Mouse (Mus musculus): ENCODE results near the gene Palb2. TPM values are rescaled to one million over a fixed set of nuclear protein-coding genes. Genes with fewer than 3 reads are reported as not detected.

Gene Palb2
- total RNA-seq (2021): under 1 TPM; 0.43 to 0.71 TPM
- long read RNA-seq, experiment 1, partial matches to known transcripts: 0 of 3 reads
- long read RNA-seq, experiment 1, other reads (novel, unspliced or antisense): 3 of 3 reads
- long read RNA-seq, experiment 2, partial matches to known transcripts: 0 of 3 reads
- long read RNA-seq, experiment 2, other reads (novel, unspliced or antisense): 2 of 3 reads

- peak; percentile 98 for DNase-seq (ENCODE audit: low spot score)
Observed at GRCm38 (mm10) chr7:122132497-122133337, at the start of gene Palb2, which contains the start of gene Dctn5. Palb2 (minus strand) TSS chr7:122132985. Dctn5 (plus strand) TSS chr7:122133041.

- no peak for DNase-seq (ENCODE audit: low spot score)
Observed at GRCm38 (mm10) chr7:122180720-122181119, 47.9 kb upstream of the Palb2 start.

- no peak for DNase-seq (ENCODE audit: low spot score)
Observed at GRCm38 (mm10) chr7:122171613-122172012, 38.8 kb upstream of the Palb2 start.

- no peak for DNase-seq (ENCODE audit: low spot score)
Observed at GRCm38 (mm10) chr7:122170705-122171104, 37.9 kb upstream of the Palb2 start.

- DNase-seq (ENCODE audit: low spot score): no peak
Observed at GRCm38 (mm10) chr7:122167203-122167602, 34.4 kb upstream of the Palb2 start.

- no peak for DNase-seq (ENCODE audit: low spot score)
Observed at GRCm38 (mm10) chr7:122163766-122164165, 31.0 kb upstream of the Palb2 start.

- DNase-seq (ENCODE audit: low spot score): no peak
Observed at GRCm38 (mm10) chr7:122160037-122160436, 27.3 kb upstream of the Palb2 start.

- peak; percentile 48 for DNase-seq (ENCODE audit: low spot score)
Observed at GRCm38 (mm10) chr7:122158915-122159902, 26.4 kb upstream of the Palb2 start, which contains the start of gene Plk1. Plk1 (plus strand) TSS chr7:122159439.

GRCm38 (mm10) chr7:122158488-122158887 lies 25.7 kb upstream of the Palb2 start:
- no peak for DNase-seq (ENCODE audit: low spot score)

GRCm38 (mm10) chr7:122152473-122152872 lies 19.7 kb upstream of the Palb2 start:
- no peak for DNase-seq (ENCODE audit: low spot score)

GRCm38 (mm10) chr7:122140991-122141390 lies 8.2 kb upstream of the Palb2 start:
- DNase-seq (ENCODE audit: low spot score): no peak

GRCm38 (mm10) chr7:122138190-122138589 lies 5.4 kb upstream of the Palb2 start:
- no peak for DNase-seq (ENCODE audit: low spot score)

GRCm38 (mm10) chr7:122137071-122137470 lies 4.3 kb upstream of the Palb2 start:
- no peak for DNase-seq (ENCODE audit: low spot score)

GRCm38 (mm10) chr7:122135070-122135469 lies 2.3 kb upstream of the Palb2 start:
- no peak for DNase-seq (ENCODE audit: low spot score)

GRCm38 (mm10) chr7:122133338-122133625 lies 497 bp upstream of the Palb2 start:
- DNase-seq (ENCODE audit: low spot score): no peak

- DNase-seq (ENCODE audit: low spot score): no peak
Observed at GRCm38 (mm10) chr7:122131834-122132233, 951 bp downstream of the Palb2 start.

GRCm38 (mm10) chr7:122126946-122127345 lies 5.8 kb downstream of the Palb2 start:
- no peak for DNase-seq (ENCODE audit: low spot score)

GRCm38 (mm10) chr7:122125636-122126035 lies 7.1 kb downstream of the Palb2 start:
- DNase-seq (ENCODE audit: low spot score): no peak

- no peak for DNase-seq (ENCODE audit: low spot score)
Observed at GRCm38 (mm10) chr7:122123518-122123917, 9.3 kb downstream of the Palb2 start.

- DNase-seq (ENCODE audit: low spot score): no peak
Observed at GRCm38 (mm10) chr7:122108206-122108605, 24.6 kb downstream of the Palb2 start.

- DNase-seq (ENCODE audit: low spot score): peak; percentile 78
Observed at GRCm38 (mm10) chr7:122101747-122102244, 31.0 kb downstream of the Palb2 start, which contains the start of gene Ndufab1. Ndufab1 (minus strand) TSS chr7:122101886.

Data from gastrocnemius, adult 18-20 months (tissue).